Mouse (Mus musculus): Measurements from ENCODE around the gene Efnb2. TPM values are rescaled to one million over a fixed set of nuclear protein-coding genes. Genes with fewer than 3 reads are reported as not detected.

Efnb2 gene
- polyA plus RNA-seq (2012; ENCODE audit: insufficient read depth, insufficient read length, missing spikeins), result 3.3 and 6.5 TPM in 2 replicates

DNA sequence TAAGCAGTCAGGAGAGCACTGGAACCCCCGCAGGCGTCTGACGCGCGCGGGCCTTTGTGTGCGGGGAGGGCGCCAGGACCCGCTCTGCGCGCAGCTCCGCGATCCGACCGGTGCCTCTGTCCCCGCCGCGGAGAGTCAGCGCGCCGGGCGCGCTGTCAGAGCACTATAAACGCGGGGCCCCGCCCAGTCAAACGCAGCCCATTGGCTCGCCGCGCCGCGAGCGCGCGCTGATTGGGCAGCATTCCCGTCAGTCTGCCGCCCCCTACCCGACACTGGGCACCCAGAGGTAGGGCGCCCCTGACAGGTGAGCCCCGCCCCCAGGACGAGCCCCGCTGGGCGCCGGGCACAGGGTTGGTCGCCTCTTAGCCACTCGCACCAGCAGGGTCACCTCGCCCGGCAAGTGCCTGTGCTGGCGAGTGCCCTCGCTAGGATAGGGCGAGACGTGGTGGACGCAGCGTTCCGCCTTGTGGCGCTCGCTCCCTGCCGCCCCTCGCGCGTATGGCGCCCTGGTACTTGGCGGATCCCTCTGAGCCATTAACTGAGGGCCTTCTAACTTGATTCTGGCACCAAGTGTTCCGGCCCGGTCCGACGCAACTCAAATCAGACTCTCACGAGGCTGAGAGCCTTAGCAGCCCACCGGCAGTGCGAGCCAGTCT, at the start of gene Efnb2:
Efnb2 (minus strand) TSS at position 140 of the 656 bp plus-strand sequence.
- Histone ChIP-seq H3K4me3 (ENCODE audit: insufficient read depth, low read depth, low read length) (peak within 1 kb of the TSS; percentile 81), H3K27ac (replicated peaks; ENCODE audit: low read depth, low read length) (peak within 1 kb of the TSS; percentile 74), H3K4me1 (ENCODE audit: control insufficient read depth, insufficient read depth, insufficient read length, low read length) (no peaks in the 10 kb centered on the region)

DNA sequence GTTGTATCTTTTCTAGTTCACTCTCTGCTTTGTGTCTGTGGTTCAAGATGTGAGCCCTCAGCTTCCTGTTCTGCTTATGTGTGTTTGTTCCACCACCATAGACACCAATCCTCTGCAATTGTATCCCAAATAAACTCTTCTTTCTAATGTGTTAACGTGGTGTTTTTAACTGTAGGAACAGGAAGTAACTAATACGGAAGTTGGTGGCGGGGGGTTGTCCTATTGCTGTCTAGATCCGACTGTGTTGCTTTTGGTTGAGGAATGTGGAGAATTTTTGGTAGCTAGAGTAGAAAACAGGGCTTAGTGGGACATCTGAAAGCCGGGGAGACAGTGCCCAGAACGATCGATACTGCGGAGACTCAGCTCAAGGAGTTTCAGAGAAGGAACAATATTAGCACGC, 43.8 kb upstream of the Efnb2 start:
- H3K27ac ChIP-seq (replicated peaks; ENCODE audit: low read depth, low read length), result no peak overlapping the region
- no peaks in the 10 kb centered on the region for H3K4me1 ChIP-seq (ENCODE audit: control insufficient read depth, insufficient read depth, insufficient read length, low read length)
- no peak overlapping the region for H3K4me3 ChIP-seq (ENCODE audit: insufficient read depth, low read depth, low read length)

DNA sequence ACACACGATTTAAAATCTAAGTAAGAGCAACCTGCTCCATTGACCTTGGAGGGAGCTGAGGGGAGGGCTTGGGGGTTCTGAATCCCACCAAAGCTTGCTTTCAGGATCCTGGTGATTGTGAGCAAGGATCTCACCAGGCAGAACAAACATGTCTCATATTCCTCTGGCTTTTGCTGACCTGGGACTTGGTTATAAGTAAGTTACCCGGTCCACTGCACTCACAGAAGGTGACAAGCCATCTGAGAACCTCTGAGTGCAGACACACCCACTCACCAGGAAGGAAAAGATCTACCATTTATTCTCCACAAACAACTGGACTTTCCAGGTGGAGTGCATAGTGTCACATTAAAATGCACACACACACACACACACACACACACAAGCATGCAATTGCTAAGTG, 42.6 kb upstream of the Efnb2 start:
- H3K4me3 ChIP-seq (ENCODE audit: insufficient read depth, low read depth, low read length), result no peak overlapping the region
- no peaks in the 10 kb centered on the region for H3K4me1 ChIP-seq (ENCODE audit: control insufficient read depth, insufficient read depth, insufficient read length, low read length)
- H3K27ac ChIP-seq (replicated peaks; ENCODE audit: low read depth, low read length), result no peak overlapping the region

DNA sequence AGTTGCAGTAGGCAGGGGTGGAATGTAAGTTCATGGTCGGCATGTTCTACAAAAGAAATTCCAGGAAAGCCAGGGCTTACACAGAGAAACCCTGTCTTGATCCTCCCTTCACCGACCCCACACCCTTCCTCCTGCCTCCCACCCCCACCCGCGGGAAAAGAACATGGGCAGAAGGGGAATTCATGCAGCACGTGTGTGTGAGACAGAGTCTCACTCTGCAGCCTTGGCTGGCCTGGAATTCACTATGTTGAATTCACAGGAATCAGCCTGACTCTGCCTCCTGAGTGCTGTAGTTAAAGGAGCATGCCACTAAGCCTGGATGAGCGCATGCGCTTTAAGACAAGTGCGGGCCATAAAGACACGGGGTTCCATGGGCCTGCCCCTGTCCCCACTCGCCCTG, 39.8 kb upstream of the Efnb2 start:
- H3K4me1 ChIP-seq (ENCODE audit: control insufficient read depth, insufficient read depth, insufficient read length, low read length), result no peaks in the 10 kb centered on the region
- no peak overlapping the region for H3K27ac ChIP-seq (replicated peaks; ENCODE audit: low read depth, low read length)
- no peak overlapping the region for H3K4me3 ChIP-seq (ENCODE audit: insufficient read depth, low read depth, low read length)

DNA sequence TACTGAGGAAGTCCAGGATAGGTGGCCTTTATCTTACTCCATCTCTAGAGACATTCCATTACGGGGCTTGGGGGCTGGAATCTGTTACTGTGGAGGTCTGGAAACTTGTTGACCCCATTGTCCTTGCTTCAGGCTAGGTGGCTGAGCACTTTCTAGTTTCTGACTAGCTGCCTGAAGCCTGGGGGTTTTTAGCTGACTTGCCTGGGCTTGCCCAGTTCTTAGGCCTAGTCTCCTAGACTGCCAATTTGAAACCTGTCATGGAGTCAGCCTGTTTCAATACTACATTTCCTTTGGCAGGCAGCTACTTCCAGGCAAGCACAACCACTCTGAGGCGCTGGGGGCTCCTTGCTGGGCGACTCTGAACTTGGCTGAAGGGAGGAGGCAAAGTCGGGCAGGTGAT, 39.2 kb upstream of the Efnb2 start:
- no peak overlapping the region for H3K27ac ChIP-seq (replicated peaks; ENCODE audit: low read depth, low read length)
- H3K4me3 ChIP-seq (ENCODE audit: insufficient read depth, low read depth, low read length), result no peak overlapping the region
- no peaks in the 10 kb centered on the region for H3K4me1 ChIP-seq (ENCODE audit: control insufficient read depth, insufficient read depth, insufficient read length, low read length)

- Histone ChIP-seq H3K4me1 (ENCODE audit: control insufficient read depth, insufficient read depth, insufficient read length, low read length) (peaks cover 12% of the 10 kb centered on the region), H3K27ac (replicated peaks; ENCODE audit: low read depth, low read length) (peak within 1 kb of the TSS; percentile 84), H3K4me3 (ENCODE audit: insufficient read depth, low read depth, low read length) (peak within 1 kb of the TSS; percentile 95)
Observed at GRCm38 (mm10) chr8:8690146-8691092, 29.4 kb upstream of the Efnb2 start, which contains the start of gene Arglu1. Arglu1 (minus strand) TSS chr8:8690521.

DNA sequence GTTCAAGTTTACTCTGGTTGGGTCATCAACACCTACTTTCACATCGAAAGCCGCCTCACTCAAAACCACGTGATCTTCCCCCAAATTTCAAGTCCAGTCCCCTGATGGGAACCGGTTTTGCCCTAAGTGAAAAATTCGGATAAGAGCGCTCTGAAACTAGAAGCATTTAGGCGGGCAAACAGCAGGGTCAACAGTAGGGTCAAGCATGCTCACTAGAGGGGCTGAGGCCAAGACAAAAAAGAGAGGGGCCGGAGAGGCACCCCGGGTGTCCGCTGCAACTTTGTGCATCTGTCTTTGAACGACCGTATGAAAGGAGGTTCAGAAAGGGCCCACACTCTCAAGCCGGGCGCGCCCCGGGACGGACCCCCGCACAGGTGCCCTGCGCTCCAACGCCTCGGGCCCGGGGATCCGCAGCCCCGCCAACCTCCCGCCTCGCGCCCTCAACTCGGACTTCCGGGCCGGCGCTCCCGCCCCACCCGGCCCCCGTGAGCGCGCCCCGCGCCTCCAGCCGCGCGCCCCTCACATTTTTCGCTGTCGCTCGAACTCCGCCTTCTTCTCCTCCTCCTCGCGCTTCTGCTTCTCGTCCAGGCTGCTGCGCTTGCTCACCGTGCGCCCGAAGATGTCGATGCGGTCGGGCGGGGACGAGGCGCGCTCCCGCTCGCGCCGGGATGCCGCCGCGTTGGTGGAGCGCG, 28.6 kb upstream of the Efnb2 start:
- H3K4me3 ChIP-seq (ENCODE audit: insufficient read depth, low read depth, low read length), result peak overlapping the region; percentile 95
- peak overlapping the region; percentile 84 for H3K27ac ChIP-seq (replicated peaks; ENCODE audit: low read depth, low read length)
- H3K4me1 ChIP-seq (ENCODE audit: control insufficient read depth, insufficient read depth, insufficient read length, low read length), result peaks cover 13% of the 10 kb centered on the region

GRCm38 (mm10) chr8:8688823-8689453, 27.9 kb upstream of the Efnb2 start:
- no peak overlapping the region; the same call in 1 of the 2 replicates for H3K27ac ChIP-seq (replicated peaks; ENCODE audit: low read depth, low read length)
- H3K4me3 ChIP-seq (ENCODE audit: insufficient read depth, low read depth, low read length), result peak overlapping the region; percentile 95

GRCm38 (mm10) chr8:8685517-8685916, 24.5 kb upstream of the Efnb2 start:
- Histone ChIP-seq H3K4me3 (ENCODE audit: insufficient read depth, low read depth, low read length) (no peak overlapping the region), H3K27ac (replicated peaks; ENCODE audit: low read depth, low read length) (no peak overlapping the region), H3K4me1 (ENCODE audit: control insufficient read depth, insufficient read depth, insufficient read length, low read length) (peaks cover 15% of the 10 kb centered on the region)

More at GRCm38 (mm10) chr8:8688823-8689453, 27.9 kb upstream of the Efnb2 start:
- H3K4me1 ChIP-seq (ENCODE audit: control insufficient read depth, insufficient read depth, insufficient read length, low read length), result peaks cover 15% of the 10 kb centered on the region

DNA sequence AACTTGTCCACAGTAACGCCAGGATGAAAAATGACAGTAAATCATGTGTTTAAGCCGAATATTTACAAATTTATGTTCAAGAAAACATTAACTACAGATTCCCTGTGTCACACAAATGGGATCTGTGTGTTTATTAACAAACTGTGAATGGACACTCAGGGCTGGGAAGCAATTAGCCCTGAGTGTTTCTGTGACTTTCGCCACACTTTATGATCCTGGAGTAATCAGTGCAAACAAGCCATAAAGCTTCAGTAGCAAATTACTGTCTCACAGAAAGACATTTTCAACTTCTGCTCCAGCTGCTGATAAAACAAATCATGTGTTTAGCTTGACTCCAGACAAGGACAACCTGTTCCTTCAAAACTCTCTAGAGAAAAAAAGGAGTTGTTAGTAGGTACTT, 21.7 kb upstream of the Efnb2 start:
- Histone ChIP-seq H3K4me1 (ENCODE audit: control insufficient read depth, insufficient read depth, insufficient read length, low read length) (peaks cover 9% of the 10 kb centered on the region), H3K4me3 (ENCODE audit: insufficient read depth, low read depth, low read length) (no peak overlapping the region)

DNA sequence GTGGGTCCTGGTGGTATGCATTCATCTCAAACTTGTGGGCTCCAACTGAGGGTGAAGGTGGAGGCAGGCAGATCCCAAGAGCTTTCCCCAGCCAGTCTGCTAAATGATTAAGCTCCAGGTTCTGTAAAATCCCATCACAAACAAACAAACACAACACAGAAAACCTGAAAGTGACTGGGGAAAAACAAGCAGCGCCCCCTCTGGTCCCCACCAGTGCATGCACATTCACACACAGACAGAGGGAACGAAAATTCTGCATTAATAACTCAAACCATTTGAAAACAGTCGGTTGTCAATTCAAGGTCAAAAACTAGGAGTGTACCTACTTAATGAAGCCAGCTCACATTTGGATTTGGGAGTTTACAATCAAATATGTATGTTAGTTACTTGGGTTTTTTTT, 17.2 kb upstream of the Efnb2 start:
- Histone ChIP-seq H3K27ac (replicated peaks; ENCODE audit: low read depth, low read length) (no peak overlapping the region), H3K4me1 (ENCODE audit: control insufficient read depth, insufficient read depth, insufficient read length, low read length) (peaks cover 7% of the 10 kb centered on the region), H3K4me3 (ENCODE audit: insufficient read depth, low read depth, low read length) (no peak overlapping the region)

More for the DNA sequence above, 21.7 kb upstream of the Efnb2 start:
- H3K27ac ChIP-seq (replicated peaks; ENCODE audit: low read depth, low read length), result no peak overlapping the region

GRCm38 (mm10) chr8:8674864-8675263, 13.8 kb upstream of the Efnb2 start:
- H3K4me3 ChIP-seq (ENCODE audit: insufficient read depth, low read depth, low read length), result no peak overlapping the region
- H3K27ac ChIP-seq (replicated peaks; ENCODE audit: low read depth, low read length), result no peak overlapping the region
- peaks cover 7% of the 10 kb centered on the region for H3K4me1 ChIP-seq (ENCODE audit: control insufficient read depth, insufficient read depth, insufficient read length, low read length)

DNA sequence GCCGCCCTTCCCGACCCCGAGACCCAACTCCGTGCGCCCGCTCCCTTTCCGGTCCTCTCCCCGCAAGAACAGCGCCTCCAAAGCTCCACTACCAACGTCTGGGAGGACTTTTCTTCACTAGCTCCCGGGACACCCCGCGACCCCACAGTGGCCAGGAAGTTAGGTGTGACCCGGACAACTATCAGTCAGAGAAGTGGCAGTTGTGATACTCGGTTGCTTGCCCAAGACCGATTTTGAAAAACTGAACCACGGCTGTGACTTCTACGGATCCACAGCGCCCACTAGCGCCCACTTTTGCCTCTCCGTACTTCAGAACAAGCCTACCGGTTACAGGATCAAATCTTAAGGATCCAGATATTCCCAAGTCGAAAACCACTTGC, 707 bp upstream of the Efnb2 start:
- peak overlapping the region; percentile 81 for H3K4me3 ChIP-seq (ENCODE audit: insufficient read depth, low read depth, low read length)
- H3K27ac ChIP-seq (replicated peaks; ENCODE audit: low read depth, low read length), result peak overlapping the region; percentile 74
- H3K4me1 ChIP-seq (ENCODE audit: control insufficient read depth, insufficient read depth, insufficient read length, low read length), result no peaks in the 10 kb centered on the region

- Histone ChIP-seq H3K4me1 (ENCODE audit: control insufficient read depth, insufficient read depth, insufficient read length, low read length) (0 out of 2 replicates have a peak, but pooled peaks cover under 1% of the 10 kb centered on the region), H3K27ac (replicated peaks; ENCODE audit: low read depth, low read length) (peak overlapping the region; percentile 57), H3K4me3 (ENCODE audit: insufficient read depth, low read depth, low read length) (peak overlapping the region; percentile 81)
Observed at GRCm38 (mm10) chr8:8660307-8661098, 539 bp downstream of the Efnb2 start.

Measured in brown adipose tissue, adult 24 weeks (tissue).